Mouse (Mus musculus) MEL (cell line): ENCODE data around the gene Tsen15. TPM values are rescaled to one million over a fixed set of nuclear protein-coding genes. Genes with fewer than 3 reads are reported as not detected.

Experiments
- DNase-seq: peaks from one replicate; pipeline ENCODE4 v3.0.0; 2011; ENCODE audit warnings: low read depth, low spot score
- H3K27ac ChIP-seq: 2 replicates; pipeline ENCODE4 v1.5.1; 2012; ENCODE audit warnings: low read depth, mild to moderate bottlenecking, control low read depth, low read length, moderate library complexity; ENCODE audit not compliant: control insufficient read depth
- H3K27me3 ChIP-seq, 2 experiments: fragments of 150-350 bp in 1 of 2; sonication (generic) in 1 of 2; 2 replicates each; pipeline ENCODE4 v1.6.1; 2012; ENCODE audit warnings: low read length in 2 of 2, mild to moderate bottlenecking in 2 of 2, improper control_type of control experiment in 1 of 2, moderate library complexity in 1 of 2; ENCODE audit not compliant: insufficient read depth in 2 of 2, control insufficient read depth in 1 of 2
- H3K36me3 ChIP-seq, 2 experiments: 2 replicates each; pipeline ENCODE4 v1.6.1; 2012 to 2014; ENCODE audit warnings: low read length in 2 of 2, improper control_type of control experiment in 1 of 2, inconsistent platforms in 1 of 2, mild to moderate bottlenecking in 1 of 2; ENCODE audit not compliant: insufficient read depth in 2 of 2, control insufficient read depth in 1 of 2
- H3K4me1 ChIP-seq, 2 experiments: fragments of 150-350 bp in 1 of 2; sonication (generic) in 1 of 2; 2 replicates each; pipeline ENCODE4 v1.6.1; 2012; ENCODE audit warnings: low read length in 2 of 2, improper control_type of control experiment in 1 of 2, mild to moderate bottlenecking in 1 of 2; ENCODE audit not compliant: insufficient read depth in 2 of 2, control insufficient read depth in 1 of 2
- H3K4me3 ChIP-seq, 2 experiments: fragments of 150-350 bp in 1 of 2; sonication (generic) in 1 of 2; 2 replicates each; pipeline ENCODE4 v1.5.1; 2012; ENCODE audit warnings: low read depth in 2 of 2, low read length in 2 of 2, mild to moderate bottlenecking in 2 of 2, moderate library complexity in 2 of 2, control low read depth in 1 of 2, improper control_type of control experiment in 1 of 2; ENCODE audit not compliant: control insufficient read depth in 1 of 2, insufficient read depth in 1 of 2
- H3K79me2 ChIP-seq: 2 replicates; pipeline ENCODE4 v1.6.1; 2012; ENCODE audit warnings: mild to moderate bottlenecking, low read length, moderate library complexity; ENCODE audit not compliant: control insufficient read depth, poor library complexity, insufficient read depth
- H3K9ac ChIP-seq: 2 replicates; pipeline ENCODE4 v1.6.1; 2012; ENCODE audit warnings: low read depth, mild to moderate bottlenecking, control low read depth, low read length, moderate library complexity; ENCODE audit not compliant: control insufficient read depth, poor library complexity, severe bottlenecking
- H3K9me3 ChIP-seq: fragments of 150-350 bp; sonication (generic); replicated peaks from 2 replicates; pipeline ENCODE4 v1.6.1; 2012; ENCODE audit warnings: mild to moderate bottlenecking, low read length, improper control_type of control experiment, moderate library complexity; ENCODE audit not compliant: insufficient read depth
- CHD2 ChIP-seq: IDR thresholded peaks from 2 replicates; pipeline ENCODE4 v1.6.1; 2011; ENCODE audit warnings: low read length, improper control_type of control experiment
- ELF1 ChIP-seq: IDR thresholded peaks from 2 replicates; pipeline ENCODE4 v1.6.1; 2014; ENCODE audit warnings: low read depth, mild to moderate bottlenecking, inconsistent platforms, low read length, improper control_type of control experiment, moderate library complexity
- GATA1 ChIP-seq: IDR thresholded peaks from 2 replicates; pipeline ENCODE4 v1.6.1; 2011; ENCODE audit warnings: low read depth, low read length, improper control_type of control experiment
- HCFC1 ChIP-seq: IDR thresholded peaks from 2 replicates; pipeline ENCODE4 v1.6.1; 2012; ENCODE audit warnings: low read depth, mild to moderate bottlenecking, inconsistent platforms, low read length, improper control_type of control experiment, moderate library complexity
- KAT2A ChIP-seq: conservative IDR thresholded peaks from 2 replicates; pipeline ENCODE4 v1.6.1; 2012; ENCODE audit warnings: low read depth, low read length, improper control_type of control experiment, inconsistent platforms
- MAZ ChIP-seq: IDR thresholded peaks from 2 replicates; pipeline ENCODE4 v1.6.1; 2012; ENCODE audit warnings: low read depth, mild to moderate bottlenecking, inconsistent platforms, low read length, improper control_type of control experiment
- MXI1 ChIP-seq: IDR thresholded peaks from 2 replicates; pipeline ENCODE4 v1.6.1; 2011; ENCODE audit warnings: mild to moderate bottlenecking, low read depth, low read length, improper control_type of control experiment
- MYB ChIP-seq: IDR thresholded peaks from 2 replicates; pipeline ENCODE4 v1.6.1; 2011; ENCODE audit warnings: mild to moderate bottlenecking, low read depth, low read length, improper control_type of control experiment
- POLR2A ChIP-seq, 2 experiments: IDR thresholded peaks; 2 replicates each; pipeline ENCODE4 v1.6.1; 2011 to 2012; ENCODE audit warnings: low read length in 2 of 2, mild to moderate bottlenecking in 2 of 2, control low read depth in 1 of 2, improper control_type of control experiment in 1 of 2, low read depth in 1 of 2, moderate library complexity in 1 of 2; ENCODE audit not compliant: control insufficient read depth in 1 of 2, insufficient read depth in 1 of 2, poor library complexity in 1 of 2
- POLR2AphosphoS2 ChIP-seq: IDR thresholded peaks from 2 replicates; pipeline ENCODE4 v1.6.1; 2011; ENCODE audit warnings: low read length, improper control_type of control experiment
- RCOR1 ChIP-seq: IDR thresholded peaks from 2 replicates; pipeline ENCODE4 v1.6.1; 2012; ENCODE audit warnings: low read depth, mild to moderate bottlenecking, inconsistent platforms, low read length, improper control_type of control experiment
- SIN3A ChIP-seq: IDR thresholded peaks from 2 replicates; pipeline ENCODE4 v1.6.1; 2012; ENCODE audit warnings: low read length, improper control_type of control experiment, inconsistent platforms
- TAL1 ChIP-seq: IDR thresholded peaks from 2 replicates; pipeline ENCODE4 v1.6.1; 2012; ENCODE audit warnings: mild to moderate bottlenecking, inconsistent platforms, low read length, moderate library complexity, mixed read lengths
- TBP ChIP-seq: IDR thresholded peaks from 2 replicates; pipeline ENCODE4 v1.8.0; 2011; ENCODE audit warnings: low read depth, low read length, improper control_type of control experiment
- TCF12 ChIP-seq: IDR thresholded peaks from 2 replicates; pipeline ENCODE4 v1.6.1; 2014; ENCODE audit warnings: low read depth, mild to moderate bottlenecking, inconsistent platforms, low read length, improper control_type of control experiment, moderate library complexity
- USF1 ChIP-seq: IDR thresholded peaks from 2 replicates; pipeline ENCODE4 v1.6.1; 2014; ENCODE audit warnings: low read depth, mild to moderate bottlenecking, inconsistent platforms, low read length, improper control_type of control experiment, moderate library complexity
- USF2 ChIP-seq, 2 experiments: IDR thresholded peaks; 2 replicates each; pipeline ENCODE4 v1.6.1; 2011 to 2012; ENCODE audit warnings: improper control_type of control experiment in 2 of 2, low read length in 2 of 2, borderline replicate concordance in 1 of 2, inconsistent platforms in 1 of 2, low read depth in 1 of 2, mild to moderate bottlenecking in 1 of 2; ENCODE audit not compliant: insufficient read depth in 1 of 2
- ZC3H11A ChIP-seq: IDR thresholded peaks from 2 replicates; pipeline ENCODE4 v1.6.1; 2012; ENCODE audit warnings: low read depth, mild to moderate bottlenecking, inconsistent platforms, low read length, improper control_type of control experiment
- polyA plus RNA-seq, 2 experiments: library from polyadenylated mRNA; stranded (reverse) in 1 of 2; unstranded in 1 of 2; fragments of >175 nt in 1 of 2; fragments of >200 nt in 1 of 2; gene quantifications; 2 replicates each; pipeline versions ENCODE4 v1.2.1 to v1.2.4; 2012; ENCODE audit warnings: low replicate concordance in 2 of 2, low read depth in 1 of 2; ENCODE audit not compliant: insufficient read length in 2 of 2, insufficient read depth in 1 of 2, missing spikeins in 1 of 2
- total RNA-seq: library from RNA; depleted of rRNA; stranded (reverse); fragments of 300-350 nt; gene quantifications from 2 replicates; pipeline ENCODE4 v1.2.3, GENCODE M21; 2012

The Tsen15 gene
- total and polyA plus RNA-seq, 3 experiments = 66.8 to 194 (median 68.3) TPM

DNA sequence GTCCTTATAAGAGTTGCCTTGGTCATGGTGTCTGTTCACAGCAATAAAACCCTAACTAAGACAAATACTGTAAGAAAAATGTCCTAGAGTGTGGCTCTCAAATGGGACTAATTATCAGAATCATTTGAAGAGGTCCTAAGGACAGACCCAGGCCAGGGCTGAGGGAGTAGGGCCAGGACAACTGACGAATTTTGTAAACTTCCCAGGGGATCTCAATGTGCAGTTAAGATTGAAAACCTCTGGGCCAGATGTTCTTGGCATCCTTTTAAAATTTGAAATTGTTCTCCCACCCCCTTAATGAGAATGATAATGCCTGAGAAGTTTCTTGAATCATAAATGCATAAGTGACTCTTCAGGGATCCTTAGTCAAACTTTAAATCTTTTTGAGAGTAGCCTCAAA, 27.5 kb upstream of the Tsen15 start:
- no peaks in the 10 kb centered on the region for H3K36me3 ChIP-seq
- DNase-seq = no peak
- H3K4me1 ChIP-seq = no peaks in the 10 kb centered on the region
- no peak overlapping the region for H3K27ac ChIP-seq
- no peak overlapping the region for H3K9ac ChIP-seq
- H3K27me3 ChIP-seq = peaks cover 6 to 7% of the 10 kb centered on the region in 2 experiments; a peak in 3 of 4 replicates
- H3K4me3 ChIP-seq = no peak overlapping the region
- no peaks in the 10 kb centered on the region for H3K9me3 ChIP-seq
- TF ChIP-seq MXI1 (no peak), MAZ (no peak)
- H3K79me2 ChIP-seq = no peaks in the 10 kb centered on the region

DNA sequence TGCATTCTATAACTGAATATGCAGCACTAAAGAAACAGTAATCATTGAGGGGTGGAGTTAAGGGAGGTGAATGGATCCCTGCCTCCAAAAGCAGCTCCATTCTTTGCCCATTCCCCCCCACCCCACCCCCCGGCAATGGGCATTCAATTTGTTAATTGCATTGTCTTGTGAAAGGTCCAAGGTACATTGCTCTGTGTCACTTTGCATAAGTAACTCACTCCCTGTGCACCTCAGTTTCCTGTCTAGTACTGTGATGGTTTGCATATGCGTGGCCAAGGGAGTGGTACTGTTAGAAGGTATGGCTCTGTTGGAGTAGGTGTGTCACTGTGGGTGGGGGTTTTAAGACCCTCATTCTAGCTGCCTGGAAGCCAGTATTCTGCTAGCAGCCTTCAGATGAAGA, 26.6 kb upstream of the Tsen15 start:
- no peaks in the 10 kb centered on the region for H3K79me2 ChIP-seq
- no peak for DNase-seq
- TF ChIP-seq POLR2A (IDR thresholded peaks at IDR 0.05; ENCODE audit: control insufficient read depth in 1 of 2, insufficient read depth in 1 of 2, low read depth in 1 of 2, low read length in 2 of 2, poor library complexity in 1 of 2) (no peak), POLR2AphosphoS2 (no peak), CHD2 (no peak), TCF12 (no peak), HCFC1 (no peak), GATA1 (no peak), SIN3A (no peak), USF1 (no peak), MYB (no peak), KAT2A (no peak), TAL1 (no peak), USF2 (IDR thresholded peaks at IDR 0.05; ENCODE audit: borderline replicate concordance in 1 of 2, insufficient read depth in 1 of 2, low read depth in 1 of 2, low read length in 2 of 2) (no peak), MXI1 (no peak), ELF1 (no peak), TBP (no peak), RCOR1 (no peak), ZC3H11A (no peak)
- H3K27me3 ChIP-seq = peaks cover 3 to 4% of the 10 kb centered on the region in 2 experiments; a peak in 3 of 4 replicates
- H3K4me1 ChIP-seq = no peaks in the 10 kb centered on the region
- no peak overlapping the region for H3K9ac ChIP-seq
- H3K36me3 ChIP-seq = no peaks in the 10 kb centered on the region
- H3K9me3 ChIP-seq = no peaks in the 10 kb centered on the region
- no peak overlapping the region for H3K27ac ChIP-seq
- H3K4me3 ChIP-seq = no peak overlapping the region
